Mouse (Mus musculus): Measurements from ENCODE around the gene Apon. TPM values are rescaled to one million over a fixed set of nuclear protein-coding genes. Genes with fewer than 3 reads are reported as not detected.
"Not testable (repeated sequence)": the region's sequence is repeated elsewhere in the genome, so short reads cannot be mapped to it uniquely, and the experiment has no call there.

Apon gene
- polyA plus RNA-seq, 1 experiment from 2014 or later, result 0.67 TPM

- Histone ChIP-seq H3K4me1 (ENCODE audit: insufficient read depth) (no peaks in the 10 kb centered on the region), H3K4me2 (no peak overlapping the region), H3K36me3 (ENCODE audit: insufficient read depth) (peaks cover 65% of the 10 kb centered on the region), H3K9ac (no peak overlapping the region), H3K27ac (ENCODE audit: low read depth) (no peak overlapping the region), H3K27me3 (ENCODE audit: insufficient read depth, low read length) (no peaks in the 10 kb centered on the region), H3K9me3 (ENCODE audit: low read depth, low read length) (no peaks in the 10 kb centered on the region), H3K4me3 (ENCODE audit: low read depth, low read length) (no peak overlapping the region)
- TF ChIP-seq CTCF (IDR thresholded peaks at IDR 0.05; ENCODE audit: low read depth), result peak; percentile 78
- WGBS, result 66% methylated on average over 31 of the region's 31 CpGs
- ATAC-seq (ENCODE audit: insufficient read depth) (peak; percentile 24; the same call in 1 of the 2 replicates), DNase-seq (peak; percentile 85)
Observed at GRCm38 (mm10) chr10:128283604-128284579, 30.0 kb downstream of the Apon start.

- H3K27ac ChIP-seq (ENCODE audit: low read depth); H3K4me2 ChIP-seq; ATAC-seq (ENCODE audit: insufficient read depth); DNase-seq; H3K9me3 ChIP-seq (ENCODE audit: low read depth, low read length); H3K4me3 ChIP-seq (ENCODE audit: low read depth, low read length); H3K9ac ChIP-seq; H3K4me1 ChIP-seq (ENCODE audit: insufficient read depth); H3K27me3 ChIP-seq (ENCODE audit: insufficient read depth, low read length): not testable (repeated sequence)
- WGBS, result 87% methylated on average over 1 of the region's 1 CpGs
- peaks cover 30% of the 10 kb centered on the region for H3K36me3 ChIP-seq (ENCODE audit: insufficient read depth)
Observed at GRCm38 (mm10) chr10:128290594-128290993, 36.7 kb downstream of the Apon start.

- DNase-seq, result no peak
- Histone ChIP-seq H3K27me3 (ENCODE audit: insufficient read depth, low read length) (no peaks in the 10 kb centered on the region), H3K36me3 (ENCODE audit: insufficient read depth) (peaks cover 9% of the 10 kb centered on the region; the same call in 1 of the 2 replicates), H3K9ac (no peak overlapping the region), H3K27ac (ENCODE audit: low read depth) (no peak overlapping the region), H3K4me2 (no peak overlapping the region), H3K4me3 (ENCODE audit: low read depth, low read length) (no peak overlapping the region), H3K9me3 (ENCODE audit: low read depth, low read length) (no peaks in the 10 kb centered on the region), H3K4me1 (ENCODE audit: insufficient read depth) (no peaks in the 10 kb centered on the region)
- ATAC-seq (ENCODE audit: insufficient read depth), result no peak
- TF ChIP-seq CTCF (IDR thresholded peaks at IDR 0.05; ENCODE audit: low read depth), result no peak
- WGBS, result 68% methylated on average over 13 of the region's 13 CpGs
Observed at GRCm38 (mm10) chr10:128296370-128297090, 42.6 kb downstream of the Apon start.

- 47% methylated on average over 4 of the region's 4 CpGs for WGBS
- peaks cover 1% of the 10 kb centered on the region; the same call in 1 of the 2 replicates for H3K4me1 ChIP-seq (ENCODE audit: insufficient read depth)
- no peaks in the 10 kb centered on the region for H3K9me3 ChIP-seq (ENCODE audit: low read depth, low read length)
- H3K27me3 ChIP-seq (ENCODE audit: insufficient read depth, low read length), result no peaks in the 10 kb centered on the region
- H3K4me3 ChIP-seq (ENCODE audit: low read depth, low read length), result no peak overlapping the region
- no peak overlapping the region for H3K9ac ChIP-seq
- TF ChIP-seq CTCF (IDR thresholded peaks at IDR 0.05; ENCODE audit: low read depth), result no peak
- DNase-seq, result peak; percentile 61
- H3K4me2 ChIP-seq, result peak overlapping the region; percentile 20; the same call in 1 of the 2 replicates
- H3K36me3 ChIP-seq (ENCODE audit: insufficient read depth), result 0 out of 2 replicates have a peak, but pooled peaks cover 3% of the 10 kb centered on the region
- peak overlapping the region; percentile 65; the same call in 1 of the 2 replicates for H3K27ac ChIP-seq (ENCODE audit: low read depth)
- peak; percentile 26; the same call in 1 of the 2 replicates for ATAC-seq (ENCODE audit: insufficient read depth)
Observed at GRCm38 (mm10) chr10:128297221-128297620, 43.3 kb downstream of the Apon start.

- Histone ChIP-seq H3K9ac (peak overlapping the region; percentile 26), H3K4me1 (ENCODE audit: insufficient read depth) (peaks cover 3% of the 10 kb centered on the region; the same call in 1 of the 2 replicates), H3K9me3 (ENCODE audit: low read depth, low read length) (no peaks in the 10 kb centered on the region), H3K27me3 (ENCODE audit: insufficient read depth, low read length) (no peaks in the 10 kb centered on the region), H3K4me3 (ENCODE audit: low read depth, low read length) (no peak overlapping the region), H3K4me2 (peak overlapping the region; percentile 20; the same call in 1 of the 2 replicates), H3K27ac (ENCODE audit: low read depth) (peak overlapping the region; percentile 65; the same call in 1 of the 2 replicates), H3K36me3 (ENCODE audit: insufficient read depth) (no peaks in the 10 kb centered on the region)
- WGBS, result 58% methylated on average over 11 of the region's 11 CpGs
- ATAC-seq (ENCODE audit: insufficient read depth) (peak; percentile 81), DNase-seq (peak; percentile 82)
- TF ChIP-seq CTCF (IDR thresholded peaks at IDR 0.05; ENCODE audit: low read depth), result no peak
Observed at GRCm38 (mm10) chr10:128297622-128298021, 43.7 kb downstream of the Apon start.

- peak; percentile 8 for DNase-seq
- 65% methylated on average over 6 of the region's 6 CpGs for WGBS
- no peak for ATAC-seq (ENCODE audit: insufficient read depth)
Observed at GRCm38 (mm10) chr10:128298243-128298642, 44.3 kb downstream of the Apon start.

More at GRCm38 (mm10) chr10:128298243-128298642, 44.3 kb downstream of the Apon start:
- H3K4me3 ChIP-seq (ENCODE audit: low read depth, low read length), result no peak overlapping the region
- H3K4me2 ChIP-seq, result no peak overlapping the region
- 0 out of 2 replicates have a peak overlapping the region, but pooled peaks have one; percentile 26 for H3K9ac ChIP-seq
- no peak overlapping the region for H3K27ac ChIP-seq (ENCODE audit: low read depth)
- no peaks in the 10 kb centered on the region for H3K27me3 ChIP-seq (ENCODE audit: insufficient read depth, low read length)
- H3K9me3 ChIP-seq (ENCODE audit: low read depth, low read length), result no peaks in the 10 kb centered on the region
- H3K4me1 ChIP-seq (ENCODE audit: insufficient read depth), result peaks cover 3% of the 10 kb centered on the region; the same call in 1 of the 2 replicates
- TF ChIP-seq CTCF (IDR thresholded peaks at IDR 0.05; ENCODE audit: low read depth), result no peak
- no peaks in the 10 kb centered on the region for H3K36me3 ChIP-seq (ENCODE audit: insufficient read depth)
